Mouse (Mus musculus): Measurements from ENCODE around the gene Leprot. TPM values are rescaled to one million over a fixed set of nuclear protein-coding genes. Genes with fewer than 3 reads are reported as not detected.

The Leprot gene
- 10 to 100 TPM; 77.9 to 93.4 (median 82.1) TPM for polyA plus RNA-seq (2017; shearing (Covaris generic))

DNA sequence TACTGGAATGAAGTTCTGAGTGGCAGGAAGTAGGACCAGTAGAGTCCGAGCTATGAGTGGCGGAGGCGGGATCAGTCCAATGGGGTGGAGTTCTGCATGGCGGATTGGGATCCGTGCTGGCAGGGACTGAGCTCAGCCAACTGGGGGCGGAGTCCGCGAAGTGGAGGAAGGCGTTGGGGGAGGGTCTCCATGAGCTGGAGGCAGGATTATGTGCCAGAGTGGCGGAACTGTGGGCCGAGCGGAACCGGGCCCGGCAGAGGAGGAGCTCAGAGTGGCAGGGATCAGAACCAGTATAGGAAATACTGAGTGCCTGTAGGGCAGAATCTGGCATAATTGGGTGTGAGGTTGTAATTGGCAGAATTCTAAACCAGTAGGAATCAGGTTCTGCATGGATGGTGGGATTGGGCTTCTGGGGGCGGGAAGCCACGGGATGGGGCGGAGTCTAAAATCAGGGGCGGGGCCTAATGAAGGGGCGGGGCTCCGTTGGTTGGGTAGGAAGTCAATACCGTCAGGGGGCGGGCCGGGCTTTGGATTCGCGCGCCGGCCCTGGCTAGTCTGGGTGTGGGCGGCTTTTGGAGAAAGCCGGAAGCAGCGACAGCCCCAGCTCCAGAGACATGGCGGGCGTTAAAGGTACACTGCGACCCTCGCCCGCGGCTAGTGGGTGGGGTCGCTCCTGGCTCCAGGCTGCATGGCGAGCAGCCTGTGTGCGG, at the start of gene Leprot:
Leprot (plus strand) TSS at position 523 of the 710 bp plus-strand sequence.
- ATAC-seq = peak; percentile 79

DNA sequence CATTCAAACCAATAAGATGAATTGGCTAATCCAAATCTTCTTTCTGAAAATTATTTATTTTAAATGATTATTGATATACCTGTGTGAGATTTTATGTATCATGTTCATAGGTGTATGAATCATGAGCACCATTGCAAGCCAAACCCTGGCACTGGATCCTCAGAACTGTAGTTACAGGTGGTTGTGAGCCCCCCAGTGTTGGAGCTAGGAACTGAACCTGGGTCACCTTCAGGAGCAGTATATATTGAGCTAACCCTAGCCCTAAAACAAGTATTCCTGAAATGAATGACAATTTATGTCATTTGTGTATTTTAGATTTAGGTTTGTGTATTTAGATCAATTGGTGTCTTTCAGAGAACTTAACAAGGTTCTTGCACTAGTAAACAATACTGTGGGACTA, 45.8 kb upstream of the Leprot start:
- peak; percentile 50 for ATAC-seq

DNA sequence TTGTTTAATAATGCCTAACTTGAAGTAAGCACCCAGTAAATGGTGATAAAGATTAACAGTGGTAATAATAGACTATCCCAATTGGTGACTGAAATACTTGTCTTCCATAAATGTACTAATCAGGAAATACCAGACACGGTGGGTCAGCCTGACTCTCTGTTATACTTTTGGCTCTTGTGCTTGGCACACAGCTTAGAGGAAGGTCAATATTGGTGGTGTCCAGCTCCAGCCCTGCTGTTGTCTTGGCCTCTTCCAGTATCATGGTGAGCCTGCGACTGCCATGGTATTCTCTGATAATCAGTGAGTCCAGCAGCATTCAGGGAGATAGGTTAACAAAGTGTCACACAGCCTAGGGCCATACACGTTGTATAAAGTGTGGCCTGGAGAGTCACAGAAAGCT, 43.9 kb upstream of the Leprot start:
- no peak for ATAC-seq

DNA sequence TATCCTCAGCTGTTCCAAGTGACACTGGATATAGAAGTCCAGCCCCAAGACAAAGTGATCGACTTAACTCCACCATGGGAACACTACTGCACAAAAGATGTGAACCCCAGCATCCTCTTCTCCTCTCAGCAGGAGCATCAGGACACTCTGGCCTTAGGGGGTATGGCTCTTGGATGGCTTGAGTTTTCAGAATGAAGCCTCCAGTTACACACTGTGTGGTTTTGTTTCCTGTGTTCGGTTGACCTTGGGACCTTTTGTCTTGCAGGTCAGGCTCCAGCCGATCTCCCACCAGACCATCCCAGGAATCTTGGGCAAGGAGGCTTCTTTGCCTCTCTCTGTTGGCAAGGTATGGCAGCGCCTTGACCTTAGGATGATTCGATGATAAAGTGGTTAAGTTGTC, 31.0 kb upstream of the Leprot start:
- no peak for ATAC-seq

DNA sequence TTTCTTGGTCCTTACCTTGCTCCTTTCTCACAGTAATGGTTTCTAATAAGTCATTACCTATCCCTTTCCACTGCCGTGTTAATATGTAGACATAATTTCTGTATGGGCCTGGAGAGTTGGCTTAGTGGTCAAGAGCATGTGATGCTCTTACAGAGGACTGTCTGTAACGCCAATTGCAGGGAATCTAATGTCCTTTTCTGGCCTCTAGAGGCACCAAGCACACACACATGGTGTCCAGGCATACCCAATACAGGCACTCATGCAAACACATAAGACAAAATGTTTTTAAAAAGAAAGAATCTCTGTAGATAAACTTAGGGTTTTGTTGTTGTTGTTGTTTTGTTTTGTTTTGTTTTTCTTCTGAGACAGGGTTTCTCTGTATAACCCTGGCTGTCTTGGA, 29.8 kb upstream of the Leprot start:
- no peak for ATAC-seq

DNA sequence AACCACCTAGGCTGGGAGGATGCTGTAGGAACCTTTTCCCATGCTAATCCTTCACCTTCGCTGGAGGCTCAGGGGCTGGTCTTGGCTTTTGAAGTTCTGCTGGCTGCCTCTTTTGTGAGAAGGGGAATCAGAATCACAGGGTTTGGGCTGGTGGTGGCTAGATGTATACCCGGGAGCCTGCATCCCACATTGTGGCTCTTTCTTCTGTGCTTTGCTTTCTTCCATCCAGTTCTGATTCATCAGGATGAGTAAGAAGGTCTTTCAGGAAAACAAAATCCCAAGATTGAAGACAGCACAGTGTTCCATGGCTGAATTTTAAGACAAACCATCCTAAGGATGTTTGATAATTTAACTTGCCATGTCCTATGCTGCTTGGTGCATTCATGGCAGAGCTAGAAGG, 27.3 kb upstream of the Leprot start:
- no peak for ATAC-seq

DNA sequence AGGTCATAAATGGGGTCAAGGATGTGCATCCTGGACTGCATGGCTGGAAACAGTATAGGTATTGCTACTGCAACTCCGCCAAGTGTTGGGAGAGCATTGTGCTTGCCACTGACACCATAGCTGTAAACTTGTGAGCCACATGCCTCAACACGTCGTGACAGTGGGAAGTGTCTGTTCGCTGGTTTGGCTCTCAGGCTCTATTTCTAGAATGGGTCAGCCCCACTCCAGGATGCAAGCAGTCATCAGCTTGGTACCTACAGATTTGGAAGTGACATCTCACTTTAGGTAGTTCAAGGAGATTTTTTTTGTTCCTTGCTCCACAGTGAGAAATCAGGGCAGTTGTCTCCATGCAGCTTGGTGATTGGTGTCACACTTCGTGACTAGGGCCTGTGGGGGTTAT, 26.3 kb upstream of the Leprot start:
- no peak for ATAC-seq

DNA sequence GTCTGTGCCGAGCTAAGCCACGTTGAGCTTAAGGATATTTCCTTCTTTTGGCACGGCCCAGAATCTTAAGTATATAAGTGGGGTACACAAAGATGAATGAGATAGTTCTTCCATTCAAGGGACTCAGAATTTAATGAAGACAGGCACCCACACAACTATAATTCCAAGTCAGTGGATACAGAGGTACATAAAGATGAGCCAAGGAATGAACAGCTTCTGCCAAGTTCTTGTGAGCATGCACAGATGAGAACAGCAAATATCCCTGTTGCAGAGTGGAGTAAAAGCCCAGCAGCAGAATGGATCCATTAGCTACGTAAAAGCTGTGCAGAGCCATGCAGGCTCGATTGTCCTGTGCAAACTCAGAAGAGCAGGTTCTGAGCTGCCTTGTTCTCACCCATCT, 22.2 kb upstream of the Leprot start:
- no peak for ATAC-seq

DNA sequence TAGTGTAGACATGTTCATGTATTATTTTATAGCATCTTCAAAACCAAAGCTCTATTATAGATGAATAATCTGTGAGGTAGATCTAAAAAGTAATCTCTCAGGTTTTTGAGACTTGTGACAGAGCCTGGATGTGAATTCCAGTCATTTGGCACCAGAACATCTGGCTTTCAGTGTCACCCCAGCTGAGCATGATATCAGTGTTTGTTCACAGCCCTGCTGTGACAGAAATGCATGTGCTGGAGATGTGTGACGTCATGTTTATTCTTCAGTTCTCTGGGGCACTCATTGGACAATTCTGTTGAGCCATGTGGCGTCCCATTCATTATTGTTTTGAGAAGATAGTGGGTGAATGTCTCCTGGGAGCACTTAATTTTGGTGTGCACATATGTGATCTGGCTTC, 11.9 kb upstream of the Leprot start:
- ATAC-seq = no peak

DNA sequence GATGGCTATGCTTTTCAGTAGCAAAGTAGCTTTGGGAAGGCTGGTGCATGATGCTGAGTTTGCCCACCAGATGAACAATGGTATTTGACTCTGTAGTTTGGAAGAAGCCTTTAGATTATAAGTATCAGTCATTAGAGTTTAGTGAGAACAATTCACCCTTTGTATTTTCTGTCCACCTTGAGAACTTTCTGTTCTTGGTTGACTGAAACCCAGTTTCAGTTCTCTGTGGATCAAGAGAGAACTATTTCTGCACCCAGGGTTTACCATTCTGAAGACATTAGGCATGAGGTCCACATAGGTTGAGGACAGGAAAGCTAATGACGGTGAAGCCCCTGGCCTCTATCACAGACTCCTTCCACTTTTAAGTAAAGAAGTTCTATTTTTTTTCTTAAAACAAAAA, 10.0 kb upstream of the Leprot start:
- ATAC-seq = no peak

DNA sequence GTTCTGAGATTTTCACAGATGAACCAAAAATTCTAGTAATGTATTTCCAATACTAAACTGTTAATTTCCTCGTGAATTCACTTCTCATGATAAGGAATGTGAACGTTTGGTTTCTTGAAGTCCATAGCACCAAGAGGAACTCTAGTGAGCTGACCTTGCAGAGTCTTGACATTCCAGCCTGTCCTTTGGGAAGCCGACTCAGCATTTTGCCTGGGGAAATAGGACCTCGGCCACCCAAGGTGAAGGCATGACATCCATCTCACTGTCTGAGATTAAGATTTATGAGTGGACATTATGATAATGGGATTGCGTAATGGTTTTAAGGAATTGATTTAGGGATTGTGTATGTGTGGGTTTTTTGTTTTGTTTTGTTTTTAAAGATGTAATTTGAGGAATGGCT, 6.9 kb upstream of the Leprot start:
- ATAC-seq = no peak

DNA sequence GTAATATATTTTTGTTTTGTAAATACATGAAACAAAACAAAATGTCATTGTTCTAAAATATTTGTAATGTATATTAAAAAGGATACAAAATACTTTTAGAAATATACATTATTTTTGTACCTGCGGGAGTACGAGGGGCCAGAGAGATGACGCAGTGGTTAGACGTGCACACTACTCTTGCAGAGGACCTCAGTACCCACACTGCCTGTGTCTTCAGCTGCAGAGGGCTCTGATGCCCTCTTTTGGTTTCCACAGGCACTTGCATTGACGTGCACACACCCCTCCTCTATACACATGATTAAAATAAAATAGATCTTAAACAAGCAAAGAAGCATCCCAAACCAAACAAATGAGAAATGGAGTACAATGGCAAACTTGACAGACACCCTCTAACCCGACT, 4.8 kb upstream of the Leprot start:
- no peak for ATAC-seq

DNA sequence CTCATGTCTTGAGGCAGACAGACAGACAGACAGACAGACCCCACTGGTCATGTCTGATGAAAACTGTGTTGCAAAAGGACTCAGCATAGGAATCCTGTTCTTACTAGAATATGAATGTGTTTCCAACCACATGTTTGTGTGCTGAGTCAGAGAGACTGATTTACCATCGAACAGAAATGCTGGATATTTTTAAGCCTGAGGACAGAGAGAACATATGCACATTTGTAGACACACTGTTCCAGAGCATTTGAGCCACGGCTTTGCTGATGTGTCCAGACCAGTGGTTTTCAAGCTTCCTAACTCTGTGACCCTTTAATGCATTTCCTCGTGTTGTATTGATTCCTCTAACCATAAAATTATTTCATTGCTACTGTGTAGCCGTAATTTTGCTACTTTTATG, 4.3 kb upstream of the Leprot start:
- ATAC-seq = no peak

DNA sequence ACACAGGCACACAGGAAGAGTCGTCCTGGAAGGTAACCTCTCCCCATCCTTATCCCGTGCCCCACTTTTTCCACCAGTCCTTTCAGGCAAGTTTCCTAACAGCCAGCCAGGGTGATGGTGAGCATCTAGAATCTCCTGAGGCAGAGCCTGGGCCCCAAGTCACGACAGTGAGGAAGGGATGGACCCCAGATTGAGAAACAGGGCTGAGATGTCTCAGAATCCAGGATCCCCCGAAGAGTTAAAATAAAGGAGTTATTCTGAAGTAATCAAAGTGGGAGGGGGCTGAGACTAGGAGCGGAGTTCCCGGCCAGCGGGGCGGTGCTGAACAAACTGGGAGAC, 692 bp upstream of the Leprot start:
- peak; percentile 2 for ATAC-seq

DNA sequence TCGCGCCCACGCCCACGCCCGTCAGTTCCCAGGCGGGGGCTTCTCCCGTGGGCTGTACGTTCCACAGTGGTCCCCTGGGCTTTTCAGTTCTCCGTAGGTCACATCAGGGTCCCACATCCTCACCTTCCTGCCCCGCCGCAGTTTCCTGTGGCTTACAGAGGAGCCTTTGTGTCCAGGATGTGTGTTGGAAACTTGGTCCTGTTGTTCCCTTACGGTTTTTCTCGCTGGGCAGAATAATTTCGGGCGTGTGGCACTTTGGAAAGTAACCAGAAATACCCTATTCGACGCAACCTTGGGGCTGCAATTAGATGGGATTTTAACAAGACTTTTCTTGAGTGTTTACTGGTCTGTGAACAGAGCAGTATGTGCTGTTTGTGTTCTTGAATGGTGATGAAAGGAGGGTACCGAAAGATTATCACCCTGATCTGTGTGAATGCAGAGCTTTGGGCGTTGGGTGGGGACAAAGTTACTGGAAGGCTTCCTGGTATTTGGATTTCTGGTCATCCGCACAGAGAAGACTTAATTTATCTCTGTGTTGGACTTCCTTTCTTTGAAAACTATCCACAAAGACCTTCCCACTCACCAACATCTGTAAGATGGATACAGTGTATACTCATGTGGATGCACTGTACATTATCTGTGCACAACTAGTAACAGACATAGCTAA, 591 bp downstream of the Leprot start:
- peak; percentile 62 for ATAC-seq

DNA sequence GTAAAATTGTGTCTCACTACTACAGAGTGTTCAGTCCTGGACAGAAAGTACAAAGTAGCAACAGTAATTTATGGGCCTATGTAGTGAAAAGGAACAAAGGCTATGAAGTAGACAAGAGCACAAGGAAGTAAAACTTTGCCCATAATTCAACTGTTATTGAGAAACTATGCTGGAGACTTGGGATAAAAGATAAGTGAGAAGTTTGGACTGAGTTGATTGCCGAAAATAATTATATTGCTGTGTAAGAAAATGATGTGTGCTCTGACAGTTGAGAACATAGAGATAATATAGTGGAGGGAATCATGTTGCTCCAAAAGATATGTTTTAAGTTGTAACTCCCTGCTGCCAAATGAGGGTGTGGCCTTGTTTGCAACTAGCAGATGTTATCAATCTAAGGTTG, 1.2 kb downstream of the Leprot start:
- no peak for ATAC-seq

DNA sequence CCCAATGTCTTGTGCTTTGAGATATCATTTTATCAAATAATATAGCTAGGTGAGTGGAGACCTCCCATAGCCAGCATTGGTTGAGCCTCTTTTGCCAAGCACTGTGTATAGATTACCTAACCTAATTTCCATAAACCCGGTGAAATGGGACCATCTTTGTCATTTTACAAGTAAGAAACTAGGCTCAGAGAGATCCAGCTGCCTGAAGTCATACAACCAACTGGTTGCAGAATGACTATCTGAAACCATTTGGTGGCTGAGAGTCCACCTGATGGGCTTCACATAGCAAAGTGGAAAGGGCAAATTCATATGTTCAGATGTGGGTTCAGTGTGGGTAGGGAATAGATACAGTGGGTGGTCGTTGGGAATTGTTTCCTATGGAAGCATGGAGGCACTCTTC, 3.4 kb downstream of the Leprot start:
- ATAC-seq = no peak

DNA sequence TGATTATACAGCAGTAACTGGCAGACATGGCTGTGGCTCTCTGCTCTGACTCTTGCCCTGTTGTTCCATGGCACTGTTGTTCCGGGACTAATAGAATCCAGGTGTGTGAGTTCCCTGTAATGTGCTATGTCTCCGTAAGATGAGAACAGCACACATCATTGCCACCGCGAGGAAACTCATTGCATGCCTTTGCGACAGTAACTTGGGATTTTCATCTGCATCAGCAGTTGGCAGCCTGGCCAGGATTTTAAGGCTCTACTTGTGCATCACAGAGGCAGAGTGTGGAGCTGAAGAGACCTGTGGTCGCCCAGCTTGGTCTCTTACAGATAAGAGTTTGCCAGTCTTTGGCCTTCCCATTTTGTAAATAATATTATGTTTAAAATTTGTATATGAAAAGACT, 6.7 kb downstream of the Leprot start:
- ATAC-seq = no peak

DNA sequence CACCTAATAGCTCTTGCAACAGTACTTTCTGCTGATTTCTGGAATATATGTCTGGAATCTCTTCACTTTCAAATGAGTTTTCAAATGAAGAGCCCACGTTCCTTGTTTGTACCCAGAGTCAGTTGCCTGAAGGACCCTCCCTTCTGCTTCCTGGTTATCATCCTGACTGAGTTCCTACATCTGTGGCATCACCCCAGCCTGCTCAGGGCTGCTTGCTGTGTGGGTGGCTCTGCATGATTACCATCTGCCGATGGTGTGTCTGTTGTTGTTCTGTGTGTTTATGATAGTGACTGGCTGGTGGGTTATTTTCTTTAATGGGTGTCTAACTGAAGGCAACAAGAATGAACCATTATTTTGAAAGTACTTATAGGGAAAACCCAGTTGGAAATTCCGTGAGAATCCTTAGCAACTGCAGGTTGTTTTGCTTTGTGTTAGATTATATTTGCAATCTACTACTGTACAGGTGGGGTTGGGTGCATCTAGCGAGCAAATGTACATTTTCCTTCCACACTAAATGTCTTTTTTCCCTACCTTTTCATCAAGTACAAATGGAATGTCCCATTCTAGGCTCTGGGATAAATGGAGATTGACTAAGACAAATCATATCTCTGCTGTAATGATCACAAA, 7.4 kb downstream of the Leprot start:
- no peak for ATAC-seq

DNA sequence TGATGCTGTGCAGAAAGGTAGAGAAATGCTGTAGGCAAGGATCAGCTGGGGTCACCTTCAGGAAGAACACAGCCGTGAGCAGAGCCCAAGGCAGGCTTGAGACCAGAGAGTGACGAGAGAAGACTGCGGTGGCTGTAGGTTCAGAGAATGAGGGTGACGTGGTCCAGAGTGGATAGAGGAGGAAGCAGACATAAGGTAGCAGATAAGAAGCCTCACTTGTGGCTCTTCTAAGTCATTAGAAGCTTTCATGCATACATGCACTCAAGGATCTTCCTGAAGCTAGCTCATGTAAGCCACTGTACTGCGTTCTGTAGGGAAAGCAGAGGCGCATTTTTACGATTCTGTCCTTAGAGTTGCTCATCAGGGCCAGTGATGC, 7.9 kb downstream of the Leprot start:
- ATAC-seq = no peak

DNA sequence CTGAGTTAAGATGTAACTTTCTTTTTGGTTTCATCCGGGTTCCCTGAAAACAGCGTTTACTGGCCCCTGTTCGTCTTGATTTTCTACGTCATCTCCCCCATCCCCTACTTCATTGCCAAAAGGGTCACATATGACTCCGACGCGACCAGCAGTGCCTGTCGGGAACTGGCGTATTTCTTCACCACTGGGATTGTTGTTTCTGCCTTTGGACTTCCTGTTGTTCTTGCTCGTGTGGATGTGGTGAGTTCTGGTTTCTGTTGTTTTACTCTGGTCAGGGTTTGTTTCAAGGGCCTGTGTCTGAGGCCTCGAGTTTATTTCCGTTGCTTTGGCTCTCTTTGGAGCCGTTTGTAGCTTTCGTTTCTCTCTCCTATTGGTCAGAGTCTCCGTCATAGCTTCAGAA, 8.5 kb downstream of the Leprot start:
- no peak for ATAC-seq

DNA sequence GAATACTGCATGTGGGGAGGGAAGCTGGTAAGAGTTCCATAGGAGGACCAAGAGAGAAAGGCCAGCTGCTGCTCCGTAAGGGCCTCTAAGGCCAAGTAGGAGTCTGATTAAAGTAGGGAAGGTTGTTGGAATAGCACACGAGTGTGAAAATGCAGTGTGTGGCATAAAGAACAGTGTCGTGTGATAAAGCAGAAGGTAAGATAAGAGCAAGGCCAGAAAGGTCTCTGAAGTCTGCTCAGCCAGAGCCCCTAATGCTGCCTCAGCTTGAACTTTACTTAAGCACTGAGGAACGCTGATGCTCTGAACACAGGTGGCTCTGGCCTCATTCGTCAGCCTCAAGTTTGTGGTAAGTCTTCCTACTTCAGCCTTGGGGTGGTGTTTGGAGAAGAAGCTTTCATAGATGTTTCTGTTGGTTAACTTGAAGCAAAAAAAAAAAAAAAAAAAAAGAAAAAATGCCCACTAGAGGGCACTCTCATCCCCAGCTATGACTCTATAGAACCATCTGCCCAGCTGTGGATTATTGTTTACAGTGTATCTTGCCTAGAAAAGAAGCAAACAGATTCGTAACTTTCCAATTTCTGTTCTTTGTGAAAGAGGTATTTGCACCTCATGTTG, 9.5 kb downstream of the Leprot start:
- peak; percentile 35 for ATAC-seq

DNA sequence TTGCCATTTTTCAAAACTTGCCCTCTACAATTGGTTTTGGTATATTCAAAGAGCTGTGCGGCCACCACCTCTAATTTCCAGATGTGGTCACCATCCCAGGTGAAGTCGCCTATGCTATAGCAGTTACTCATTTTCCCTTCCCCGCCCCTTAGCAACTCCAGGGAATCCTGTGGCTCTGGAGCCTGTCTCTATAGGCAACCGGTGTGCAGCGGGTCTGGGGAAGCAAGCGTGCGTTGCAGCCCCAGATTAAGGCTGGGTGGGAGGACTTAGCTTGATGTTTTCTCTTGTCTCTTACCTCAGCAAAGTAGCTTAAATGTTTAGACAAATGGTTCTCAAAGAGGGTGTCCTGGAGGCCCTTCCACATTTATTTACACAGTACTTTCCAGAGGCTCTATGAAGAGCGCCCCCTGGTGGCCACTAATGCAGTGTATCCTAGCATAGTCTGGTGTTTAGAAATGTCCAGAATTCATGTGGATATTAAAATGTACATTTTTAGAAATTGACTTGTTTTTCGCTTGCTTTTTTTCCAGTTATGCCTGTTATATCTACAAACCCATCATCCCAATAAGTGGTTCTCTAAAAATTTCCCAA, 16.7 kb downstream of the Leprot start:
- ATAC-seq = peak; percentile 58

DNA sequence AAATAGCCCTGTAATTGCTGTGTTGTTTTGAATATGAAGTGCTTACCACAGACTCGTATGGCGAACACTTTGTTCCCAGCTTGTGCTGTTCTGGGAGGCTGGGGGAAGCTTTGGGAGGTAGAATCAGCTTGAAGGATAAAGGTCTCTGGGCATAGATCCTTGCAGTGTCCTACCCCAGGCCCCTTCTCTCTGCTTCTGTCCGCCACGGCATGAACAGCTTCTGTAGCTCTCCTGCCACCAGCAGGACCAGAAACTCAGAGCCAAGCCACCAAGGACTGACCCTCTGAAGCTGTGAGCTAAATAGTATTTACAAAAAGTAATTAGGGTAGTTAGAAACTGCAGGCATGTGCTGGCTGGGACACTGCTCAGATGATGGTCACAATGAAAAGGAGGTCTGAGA, 17.2 kb downstream of the Leprot start:
- no peak for ATAC-seq

Data from inflammation-experienced regulatory T-cells, adult 6 months (primary cell).